Mouse (Mus musculus): ENCODE results near the gene Gtpbp1.

Gene Gtpbp1

DNA sequence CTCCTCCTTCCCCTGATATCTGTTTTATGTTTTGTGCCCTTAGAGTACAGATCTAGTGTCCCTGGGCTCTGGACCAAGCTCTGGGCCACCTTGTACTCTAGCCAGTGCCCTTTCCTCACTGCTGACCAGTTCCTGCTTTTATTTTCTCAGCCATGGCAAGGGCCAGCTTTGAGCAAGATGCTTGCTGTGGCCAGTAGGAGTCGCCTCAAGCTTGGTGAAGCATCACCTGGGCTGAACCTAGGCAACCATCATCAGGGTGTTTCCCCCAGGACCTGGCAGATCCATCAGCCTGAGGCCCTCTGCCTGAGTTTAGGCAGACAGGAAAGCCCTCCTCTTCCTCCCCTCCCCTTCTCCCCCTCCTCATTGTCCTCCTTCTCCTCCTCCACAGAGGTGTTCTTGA lies 32.8 kb downstream of the Gtpbp1 start:
- no peak for DNase-seq (ENCODE audit: low spot score in 2 of 2)

- no peak for DNase-seq (ENCODE audit: low spot score in 2 of 2)
Measured at GRCm38 (mm10) chr15:79725190-79725789, 34.6 kb downstream of the Gtpbp1 start.

DNA sequence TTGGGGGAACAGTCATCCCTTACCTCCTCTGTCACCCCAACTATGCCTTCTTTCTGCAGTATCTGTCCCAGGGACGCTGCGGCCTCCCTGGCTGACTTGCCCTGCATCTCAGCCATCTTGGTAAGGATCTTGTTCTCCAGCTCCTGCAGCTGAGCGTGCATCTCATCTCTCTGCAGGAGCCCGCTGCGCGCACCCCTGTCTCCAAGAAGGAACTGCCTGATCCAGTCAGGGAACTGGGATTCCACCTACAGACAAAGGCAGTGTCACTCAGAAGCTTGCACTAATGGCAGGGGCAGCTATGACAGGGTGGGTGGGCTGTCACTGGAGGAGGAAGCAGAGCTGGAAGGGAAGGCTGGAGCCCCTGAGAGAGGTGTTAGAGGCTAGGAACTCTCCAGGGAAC lies 37.2 kb downstream of the Gtpbp1 start:
- no peak for DNase-seq (ENCODE audit: low spot score in 2 of 2)

DNA sequence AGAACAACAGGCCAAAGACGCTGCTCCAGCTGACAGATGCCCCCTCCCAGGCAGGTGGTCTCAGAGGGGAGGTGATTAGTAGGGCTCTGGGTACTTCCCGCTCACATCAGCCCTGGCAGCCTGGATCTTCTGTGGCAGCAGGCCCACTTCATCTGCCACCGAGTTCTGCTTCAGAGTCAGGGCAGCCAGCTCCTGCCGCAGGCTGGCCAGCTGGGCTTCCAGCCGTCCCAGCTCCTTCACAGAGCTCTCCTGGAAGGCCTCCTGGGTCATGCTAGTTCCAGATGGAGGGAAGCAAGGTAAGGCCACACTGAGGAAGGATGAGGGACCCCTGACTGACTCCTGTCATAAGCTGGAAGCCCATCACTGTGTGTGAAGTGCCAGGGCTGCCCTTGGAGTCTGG lies 37.7 kb downstream of the Gtpbp1 start:
- DNase-seq (ENCODE audit: low spot score in 2 of 2), result no peak

GRCm38 (mm10) chr15:79728731-79729388 lies 38.2 kb downstream of the Gtpbp1 start:
- no peak for DNase-seq (ENCODE audit: low spot score in 2 of 2)

- DNase-seq (ENCODE audit: low spot score in 2 of 2), result no peak
Measured at GRCm38 (mm10) chr15:79731554-79731953, 40.9 kb downstream of the Gtpbp1 start.

DNA sequence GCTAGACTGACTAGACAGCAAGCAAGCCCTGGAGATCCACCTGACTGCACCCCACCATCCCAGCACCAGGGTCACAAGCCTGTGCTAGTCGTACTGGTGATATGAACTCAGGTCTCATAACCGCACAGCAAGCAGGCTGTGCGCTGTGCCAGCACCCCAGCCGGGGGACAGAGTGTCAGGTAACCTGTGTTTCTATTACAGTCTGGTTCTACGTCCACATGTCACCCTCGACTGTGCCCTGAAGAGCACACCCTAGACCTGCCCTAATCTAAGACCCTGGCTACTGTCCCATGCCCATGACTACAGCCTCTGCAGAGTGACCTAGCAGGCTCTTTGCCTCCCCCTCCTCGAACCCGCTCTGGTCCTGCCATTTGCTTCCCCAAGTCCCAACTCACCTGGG lies 42.5 kb downstream of the Gtpbp1 start:
- DNase-seq (ENCODE audit: low spot score in 2 of 2), result no peak

DNA sequence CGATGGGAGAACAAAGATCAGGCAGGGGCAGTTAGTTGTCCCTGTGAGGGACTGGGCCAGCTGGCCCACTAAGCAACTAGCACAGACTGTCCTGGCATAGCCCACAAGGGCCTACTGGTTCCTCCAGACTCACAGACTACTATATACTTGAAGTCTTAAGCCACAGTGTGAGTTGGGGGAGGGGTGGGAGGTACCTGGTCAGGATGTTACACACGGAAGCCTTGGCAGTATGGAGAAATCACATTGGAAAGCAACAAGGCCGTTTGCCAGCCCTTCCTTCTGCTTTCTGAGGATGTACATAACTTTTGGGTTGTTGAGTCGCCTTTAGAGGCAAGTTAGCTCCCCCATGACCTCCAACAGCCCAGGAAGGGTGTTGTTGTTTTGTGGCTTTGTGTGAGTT lies 43.0 kb downstream of the Gtpbp1 start:
- DNase-seq (ENCODE audit: low spot score in 2 of 2), result no peak

DNA sequence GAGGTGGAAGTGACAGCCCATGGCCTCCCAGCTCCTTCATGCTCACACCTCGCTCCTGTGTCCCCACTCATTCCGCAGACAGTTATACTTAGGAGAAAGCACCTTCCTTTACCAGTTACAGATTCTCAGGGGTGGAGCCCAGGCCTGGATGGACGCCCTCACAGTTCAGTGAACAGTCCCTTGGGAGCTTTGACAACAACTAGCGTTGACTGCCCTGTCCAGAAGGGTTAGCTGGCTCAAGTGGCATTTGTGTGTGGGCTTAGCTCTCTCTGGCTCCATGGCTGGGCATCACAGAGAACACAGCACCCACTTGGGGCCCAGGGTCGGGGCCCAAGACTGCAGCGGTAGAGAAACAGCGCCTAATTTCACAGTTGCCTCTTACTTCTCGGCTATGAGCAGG lies 43.7 kb downstream of the Gtpbp1 start:
- no peak for DNase-seq (ENCODE audit: low spot score in 2 of 2)

GRCm38 (mm10) chr15:79740739-79741138 lies 50.1 kb downstream of the Gtpbp1 start:
- DNase-seq (ENCODE audit: low spot score in 2 of 2), result no peak

DNA sequence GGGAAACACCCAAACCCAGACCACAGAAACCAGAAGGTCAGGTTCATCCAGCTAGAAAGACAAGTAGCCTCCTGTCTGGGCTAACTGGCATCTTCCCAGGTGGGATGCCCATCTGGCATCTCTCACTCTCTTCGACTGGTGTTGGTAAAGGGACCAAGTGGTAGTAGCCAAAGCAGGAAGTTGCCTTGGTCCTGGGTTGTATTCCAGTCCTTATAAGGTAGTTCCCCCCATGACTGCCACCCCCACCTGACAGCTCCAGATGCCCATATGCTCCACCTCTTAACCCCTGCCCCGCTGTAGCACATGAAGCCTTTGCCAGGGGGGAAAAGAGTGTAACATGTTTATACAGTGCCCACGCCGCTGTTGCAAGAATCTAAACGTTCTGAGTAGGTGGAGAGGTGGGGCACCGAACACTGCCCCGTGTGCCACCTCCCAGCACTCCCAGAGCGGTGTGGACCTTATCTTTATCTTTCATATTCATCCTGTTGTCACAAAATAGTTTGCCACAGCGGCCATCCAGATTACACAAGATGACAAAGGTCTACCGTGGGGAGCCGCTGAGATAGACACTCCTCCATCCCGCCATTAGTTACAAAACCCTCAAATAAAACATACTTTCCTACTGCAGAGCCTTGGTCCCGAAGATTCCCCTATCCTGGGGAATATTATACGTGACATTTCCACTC lies 50.7 kb downstream of the Gtpbp1 start:
- peak; percentile 41 to 56 for DNase-seq (ENCODE audit: low spot score in 2 of 2)

- DNase-seq (ENCODE audit: low spot score in 2 of 2), result peak; percentile 83 to 85
Measured at GRCm38 (mm10) chr15:79741921-79742705, 51.5 kb downstream of the Gtpbp1 start, which contains the start of gene Sun2. Gene Sun2 (minus strand): TSS chr15:79742536.

- DNase-seq (ENCODE audit: low spot score in 2 of 2), result no peak
Measured at GRCm38 (mm10) chr15:79742706-79743023, 52.0 kb downstream of the Gtpbp1 start.

DNA sequence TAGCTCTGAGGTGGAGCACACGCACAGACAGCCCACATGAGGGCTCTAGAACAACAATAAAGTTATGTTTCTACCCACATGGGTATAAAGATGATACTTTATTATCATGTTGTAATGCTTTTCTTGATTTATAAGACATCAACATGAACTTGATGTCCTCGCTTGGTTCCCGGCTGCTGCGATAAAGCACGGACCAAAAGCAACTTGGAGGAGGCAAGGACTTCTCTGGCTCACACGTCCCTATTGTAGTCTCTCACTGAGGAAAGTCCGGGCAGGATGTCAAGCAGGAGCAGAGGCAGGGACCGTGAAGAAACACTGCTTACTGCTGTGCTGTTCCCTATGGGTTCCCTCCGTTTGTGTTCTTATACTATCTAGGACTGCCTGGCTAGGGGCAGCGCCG lies 53.4 kb downstream of the Gtpbp1 start:
- no peak for DNase-seq (ENCODE audit: low spot score in 2 of 2)

- DNase-seq (ENCODE audit: low spot score in 2 of 2), result no peak
Measured at GRCm38 (mm10) chr15:79744742-79745141, 54.1 kb downstream of the Gtpbp1 start.

- DNase-seq (ENCODE audit: low spot score in 2 of 2), result no peak
Measured at GRCm38 (mm10) chr15:79745312-79745711, 54.7 kb downstream of the Gtpbp1 start.

DNA sequence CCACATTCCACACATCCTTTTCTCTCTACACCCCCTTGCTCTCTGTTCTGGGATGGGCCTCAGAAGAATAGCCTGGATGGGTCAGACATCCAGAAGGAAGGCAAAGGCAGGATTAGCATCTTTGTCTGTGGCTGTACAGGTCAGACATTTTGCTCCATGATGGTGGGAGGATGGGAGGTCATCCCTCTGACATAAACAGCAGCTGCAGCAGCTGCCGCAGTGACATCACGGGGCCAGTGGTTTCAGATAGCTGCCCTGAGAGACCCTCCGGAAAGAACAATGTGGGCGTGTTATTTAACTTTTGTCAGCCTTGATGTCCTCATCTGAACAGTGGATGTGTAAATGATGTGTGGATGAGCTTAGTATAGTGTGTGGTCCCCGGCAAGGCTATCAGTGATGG lies 55.2 kb downstream of the Gtpbp1 start:
- no peak for DNase-seq (ENCODE audit: low spot score in 2 of 2)

- no peak for DNase-seq (ENCODE audit: low spot score in 2 of 2)
Measured at GRCm38 (mm10) chr15:79747998-79748397, 57.4 kb downstream of the Gtpbp1 start.

GRCm38 (mm10) chr15:79749162-79749561 lies 58.5 kb downstream of the Gtpbp1 start:
- no peak for DNase-seq (ENCODE audit: low spot score in 2 of 2)

DNA sequence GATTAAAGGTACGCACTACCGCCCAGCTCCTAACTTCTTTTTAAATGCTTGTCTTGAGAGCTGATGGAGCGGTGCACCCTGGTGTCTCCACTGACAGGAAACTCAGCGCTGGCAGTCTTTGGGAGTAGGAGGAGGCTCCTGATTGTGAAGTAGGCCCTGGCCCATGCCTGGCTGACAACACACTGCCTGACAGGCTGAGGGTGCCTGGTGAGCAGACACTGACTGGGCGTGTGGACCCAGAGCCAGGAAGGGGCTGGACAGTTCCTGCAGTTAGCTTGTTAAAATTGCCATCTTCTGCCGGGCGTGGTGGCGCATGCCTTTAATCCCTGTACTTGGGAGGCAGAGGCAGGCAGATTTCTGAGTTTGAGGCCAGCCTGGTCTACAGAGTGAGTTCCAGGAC lies 59.6 kb downstream of the Gtpbp1 start:
- DNase-seq (ENCODE audit: low spot score in 2 of 2), result no peak

DNA sequence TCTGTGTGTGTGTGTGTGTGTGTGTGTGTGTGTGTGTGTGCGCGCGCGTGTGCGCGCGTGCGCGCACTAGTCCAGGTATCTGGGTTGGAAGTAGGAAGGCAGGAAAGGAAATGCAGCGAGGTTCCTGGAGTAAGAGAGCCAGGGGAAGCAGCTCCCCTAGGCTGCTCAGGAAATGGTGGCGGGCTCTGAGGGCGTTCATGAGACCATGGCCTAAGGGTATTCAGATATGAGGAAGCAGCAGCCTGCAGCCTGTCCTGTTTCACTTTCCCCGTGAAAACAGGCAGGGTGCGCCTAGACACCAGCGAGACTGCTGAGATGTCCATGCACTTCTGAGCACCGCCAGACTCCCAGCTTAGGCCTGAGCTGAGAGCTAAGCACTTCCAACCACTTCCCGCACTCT lies 61.1 kb downstream of the Gtpbp1 start:
- DNase-seq (ENCODE audit: low spot score in 2 of 2), result no peak

DNA sequence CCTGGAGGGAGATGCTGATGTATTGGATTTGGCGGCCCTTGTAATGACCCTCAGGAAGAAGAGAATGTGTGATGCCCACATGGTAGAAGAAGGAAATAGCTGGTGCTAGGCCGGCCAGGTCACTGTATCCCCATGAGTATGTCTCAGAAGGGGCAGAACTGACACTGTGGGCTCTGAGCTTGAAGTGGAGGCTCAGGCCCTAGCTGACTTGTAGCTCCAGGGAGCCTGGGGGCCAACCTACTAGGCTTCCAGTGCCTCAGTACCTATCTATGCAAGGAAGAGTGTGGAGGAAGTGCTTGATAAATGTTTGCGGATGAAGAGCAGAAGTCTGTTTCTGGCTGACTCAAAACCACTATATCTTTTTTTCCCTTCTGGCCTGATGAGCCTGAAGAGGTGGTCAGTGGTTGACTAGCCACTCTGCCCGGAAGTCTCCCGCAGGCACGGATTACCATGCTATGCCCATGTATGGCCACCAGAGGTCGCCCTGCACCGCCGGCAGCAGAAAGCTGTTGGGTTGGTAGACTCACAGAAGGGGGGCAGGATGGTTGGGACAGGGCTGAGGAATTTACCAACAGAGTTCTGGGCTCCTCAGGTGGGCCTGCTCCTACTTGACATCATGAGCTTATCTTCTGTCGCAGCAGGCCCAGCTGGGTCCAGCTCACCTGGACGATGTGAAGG lies 62.2 kb downstream of the Gtpbp1 start:
- DNase-seq (ENCODE audit: low spot score in 2 of 2), result peak; percentile 64 to 70
